Mouse (Mus musculus) retina, embryonic 14.5 days (tissue): Measurements from ENCODE around the gene H2-Q2.
"Not testable (repeated sequence)": the region's sequence is repeated elsewhere in the genome, so short reads cannot be mapped to it uniquely, and the experiment has no call there.

Source experiments
- DNase-seq: peaks from one replicate; pipeline ENCODE4 v3.0.0-alpha.2; 2015; ENCODE audit warnings: low spot score

The H2-Q2 gene

DNA sequence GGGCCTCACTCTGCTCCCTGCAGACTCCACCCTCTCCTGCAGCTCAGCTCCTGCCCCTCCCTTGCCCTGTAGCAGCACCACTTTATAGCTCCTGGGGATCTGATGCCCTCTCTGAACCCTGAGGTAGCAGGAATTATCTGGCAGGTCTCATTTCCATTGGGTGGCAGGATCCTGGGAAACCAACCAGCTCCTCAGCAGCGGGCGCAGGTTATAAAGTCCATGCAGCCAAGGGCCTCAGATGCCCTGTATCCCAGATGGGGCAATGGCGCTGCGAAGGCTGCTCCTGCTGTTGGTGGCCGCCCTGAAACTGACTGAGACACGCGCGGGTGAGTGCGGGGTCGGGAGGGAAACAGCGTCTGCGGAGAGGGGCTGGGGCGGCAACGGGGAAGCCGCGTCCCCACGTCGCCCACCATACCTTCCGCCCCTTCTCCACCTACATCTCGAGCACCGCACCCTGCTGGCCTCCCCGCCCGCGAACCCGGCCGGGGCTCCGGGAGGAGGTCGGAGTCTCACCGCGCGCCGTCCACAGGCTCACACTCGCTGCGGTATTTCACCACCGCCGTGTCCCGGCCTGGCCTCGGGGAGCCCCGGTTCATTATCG is at the start of gene H2-Q2:
Gene H2-Q2 (plus strand): TSS at position 172 of the 601 bp plus-strand sequence.
- DNase-seq, result no peak

- DNase-seq, result peak; percentile 89
Observed at GRCm38 (mm10) chr17:35295796-35296195, 46.2 kb upstream of the H2-Q2 start.

- not testable (repeated sequence) for DNase-seq
Observed at GRCm38 (mm10) chr17:35300261-35300945, 41.6 kb upstream of the H2-Q2 start.

- DNase-seq, result peak; percentile 97
Observed at GRCm38 (mm10) chr17:35301645-35302258, 40.3 kb upstream of the H2-Q2 start.

- DNase-seq, result no peak
Observed at GRCm38 (mm10) chr17:35303271-35303670, 38.8 kb upstream of the H2-Q2 start.

DNA sequence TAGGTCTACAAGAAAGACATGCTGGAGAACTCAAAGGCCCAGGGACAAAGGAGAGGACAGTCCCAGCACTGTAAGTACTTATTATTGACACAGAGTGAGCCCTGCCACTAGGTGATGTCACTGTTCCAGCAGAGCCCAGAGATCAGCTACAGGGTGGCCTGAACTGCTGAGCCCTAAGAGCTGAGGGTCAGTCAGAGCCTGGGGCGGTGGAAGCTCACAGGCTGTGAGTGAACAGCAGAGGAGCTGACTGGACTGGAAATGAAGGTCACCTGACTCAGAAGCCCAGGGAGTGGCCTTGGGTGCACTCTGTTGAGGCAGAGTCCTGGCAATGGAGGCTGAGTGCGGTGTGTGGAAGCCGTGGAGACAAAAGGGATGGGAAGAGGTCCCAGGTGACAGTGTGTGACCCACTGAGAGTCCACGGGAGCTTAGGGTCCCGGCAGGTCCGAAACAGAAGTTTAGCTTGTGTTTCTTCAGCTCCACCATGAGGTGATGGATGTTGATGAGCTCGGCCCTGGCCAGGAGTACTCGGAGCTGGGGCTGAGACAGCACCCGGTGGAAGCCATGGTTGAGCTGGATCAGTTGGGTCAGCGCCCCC is 38.2 kb upstream of the H2-Q2 start:
- no peak for DNase-seq

DNA sequence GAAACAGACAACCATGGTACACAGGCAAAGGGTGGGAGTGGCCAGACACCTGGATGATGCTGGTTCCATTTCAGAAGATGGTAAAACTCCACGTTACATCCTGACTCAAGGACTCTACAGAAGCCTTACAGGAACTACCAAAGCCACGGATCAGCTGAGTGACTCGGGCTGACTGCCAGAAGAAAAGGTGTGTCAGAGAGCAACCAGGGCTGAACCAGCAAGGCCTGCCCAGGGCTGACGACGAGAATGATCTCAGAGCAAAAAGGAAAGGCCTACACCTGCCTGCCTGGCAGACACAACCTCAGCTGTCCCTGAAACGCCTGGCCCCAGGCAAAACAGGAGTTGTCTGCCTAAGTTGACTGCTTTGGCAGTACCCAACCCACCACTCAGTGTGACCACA is 37.6 kb upstream of the H2-Q2 start:
- DNase-seq, result no peak

GRCm38 (mm10) chr17:35304921-35305320 is 37.1 kb upstream of the H2-Q2 start:
- DNase-seq, result not testable (repeated sequence)

DNA sequence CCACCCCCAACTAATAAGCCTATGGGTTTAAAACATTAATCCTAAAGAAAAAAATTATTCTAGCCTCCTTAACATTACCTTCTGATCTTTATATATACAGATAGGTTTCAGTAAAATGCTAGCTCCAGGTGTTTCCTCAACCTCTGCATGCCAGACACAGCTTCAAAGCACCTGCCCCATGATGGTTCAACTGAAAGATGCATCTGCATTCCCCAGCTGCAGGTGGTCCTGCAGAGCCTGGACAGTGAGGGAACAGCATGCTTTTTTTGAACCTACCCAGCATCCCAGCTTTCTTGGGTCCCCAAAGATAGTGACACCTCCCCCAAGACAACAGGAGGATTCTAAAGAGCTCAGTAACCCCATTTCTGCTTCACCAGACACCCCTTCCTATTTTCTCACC is 23.4 kb upstream of the H2-Q2 start:
- no peak for DNase-seq

DNA sequence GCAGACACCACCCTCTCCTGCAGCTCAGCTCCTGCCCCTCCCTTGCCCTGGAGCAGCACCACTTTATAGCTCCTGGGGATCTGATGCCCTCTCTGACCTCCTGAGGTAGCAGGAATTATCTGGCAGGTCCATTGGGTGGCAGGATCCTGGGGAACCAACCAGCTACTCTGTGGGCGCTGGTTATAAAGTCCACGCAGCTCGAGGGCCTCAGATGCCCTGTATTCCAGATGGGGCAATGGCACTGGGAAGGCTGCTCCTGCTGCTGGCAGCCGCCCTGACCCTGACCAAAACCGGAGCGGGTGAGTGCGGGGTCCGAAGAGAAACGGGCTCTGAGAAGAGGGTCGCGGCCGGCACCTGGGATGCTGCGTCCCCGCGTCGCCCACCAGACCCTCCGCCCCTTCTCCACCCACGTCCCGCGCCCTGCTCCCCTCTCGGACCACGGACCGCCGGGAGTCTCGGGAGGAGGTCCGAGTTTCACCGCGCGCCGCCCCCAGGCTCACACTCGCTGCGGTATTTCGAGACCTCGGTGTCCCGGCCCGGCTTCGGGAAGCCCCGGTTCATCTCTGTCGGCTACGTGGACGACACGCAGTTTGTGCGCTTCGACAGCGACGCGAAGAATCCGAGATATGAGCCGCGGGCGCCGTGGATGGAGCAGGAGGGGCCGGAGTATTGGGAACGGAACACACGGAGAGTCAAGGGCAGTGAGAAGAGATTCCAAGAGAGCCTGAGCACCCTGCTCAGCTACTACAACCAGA is 21.5 kb upstream of the H2-Q2 start, which contains the start of gene H2-Q1:
Gene H2-Q1 (plus strand): TSS at position 79 of the 755 bp plus-strand sequence.
- no peak for DNase-seq

- peak; percentile 47 for DNase-seq
Observed at GRCm38 (mm10) chr17:35325124-35325523, 16.9 kb upstream of the H2-Q2 start.

- not testable (repeated sequence) for DNase-seq
Observed at GRCm38 (mm10) chr17:35326000-35326399, 16.0 kb upstream of the H2-Q2 start.

DNA sequence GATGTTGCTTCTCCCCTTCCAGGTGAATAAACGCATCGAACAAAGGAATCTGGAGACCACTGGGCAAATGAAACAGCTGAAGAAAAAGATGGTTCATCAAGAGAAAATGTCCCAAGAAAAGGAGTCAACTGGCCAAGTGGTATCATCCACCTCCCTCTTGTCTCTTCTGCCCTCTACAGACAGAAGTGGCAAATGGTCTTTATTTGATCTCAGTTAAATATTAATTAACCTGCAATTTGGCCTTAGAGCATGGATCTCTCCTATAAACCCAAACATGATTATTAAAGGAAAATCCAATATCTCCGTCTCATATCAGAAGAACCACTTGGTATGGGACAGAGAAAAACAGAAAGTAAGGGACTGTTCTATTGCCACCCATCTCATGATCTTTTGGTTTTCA is 12.3 kb upstream of the H2-Q2 start:
- DNase-seq, result not testable (repeated sequence)

DNA sequence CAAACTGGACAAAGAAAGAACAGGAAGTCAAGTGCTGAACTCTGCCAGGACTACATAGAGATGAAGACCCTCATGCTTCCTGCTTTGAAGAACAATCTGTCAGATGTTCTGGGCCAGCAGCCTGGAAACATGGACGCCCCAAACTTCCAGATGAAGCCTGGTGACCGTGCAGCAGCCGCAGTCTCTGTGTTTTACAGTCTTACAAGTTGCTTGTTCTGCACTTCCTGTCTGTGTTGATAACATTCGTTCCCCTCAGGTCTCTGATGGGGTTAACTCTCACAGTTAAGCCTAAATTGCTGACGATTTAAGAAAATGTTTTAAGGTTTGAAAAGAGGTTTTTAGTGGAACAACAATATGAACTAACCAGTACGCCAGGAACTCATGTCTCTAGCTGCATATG is 10.5 kb upstream of the H2-Q2 start:
- DNase-seq, result not testable (repeated sequence)

GRCm38 (mm10) chr17:35342711-35343476 is 852 bp downstream of the H2-Q2 start:
- DNase-seq, result no peak

DNA sequence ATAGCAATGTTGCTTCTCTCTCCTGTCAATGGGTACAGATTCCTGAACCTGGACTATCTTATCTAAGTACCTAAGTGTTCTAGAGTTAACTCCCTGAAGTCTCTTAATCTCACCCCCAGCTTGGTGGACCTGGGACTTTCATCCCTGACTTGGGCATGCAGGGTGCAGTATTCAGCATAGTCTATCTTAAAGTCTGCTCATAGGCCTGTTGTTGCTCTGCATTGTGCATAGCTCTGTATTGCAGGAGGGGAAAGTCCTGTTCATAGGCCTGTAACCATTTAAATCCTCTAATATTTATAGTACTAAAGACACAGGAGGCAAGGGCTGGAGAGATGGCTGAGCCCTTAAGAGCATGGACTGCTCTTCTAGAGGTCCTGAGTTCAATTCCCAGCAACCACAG is 5.6 kb downstream of the H2-Q2 start:
- not testable (repeated sequence) for DNase-seq

- DNase-seq, result not testable (repeated sequence)
Observed at GRCm38 (mm10) chr17:35353275-35353674, 11.2 kb downstream of the H2-Q2 start.

DNA sequence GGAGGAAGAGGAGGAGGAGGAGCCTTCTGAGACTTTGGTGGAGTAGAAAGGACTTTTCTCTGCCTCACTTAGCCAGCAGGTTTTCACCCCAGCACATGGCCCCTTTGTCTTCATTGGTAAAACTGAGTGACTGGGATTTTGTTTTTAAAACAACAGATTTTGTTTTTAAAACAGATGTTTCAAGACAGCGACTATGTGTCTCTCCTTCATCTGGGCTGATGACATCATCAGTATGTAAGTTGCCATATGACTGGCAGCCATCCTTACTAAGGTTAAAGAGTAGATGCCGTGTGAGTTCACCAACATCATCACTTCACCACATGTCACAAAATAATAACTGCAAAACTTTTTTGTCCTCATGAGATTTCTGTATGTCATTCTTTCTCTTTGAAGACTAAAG is 12.0 kb downstream of the H2-Q2 start:
- DNase-seq, result no peak

- no peak for DNase-seq
Observed at GRCm38 (mm10) chr17:35357086-35357485, 15.0 kb downstream of the H2-Q2 start.

DNA sequence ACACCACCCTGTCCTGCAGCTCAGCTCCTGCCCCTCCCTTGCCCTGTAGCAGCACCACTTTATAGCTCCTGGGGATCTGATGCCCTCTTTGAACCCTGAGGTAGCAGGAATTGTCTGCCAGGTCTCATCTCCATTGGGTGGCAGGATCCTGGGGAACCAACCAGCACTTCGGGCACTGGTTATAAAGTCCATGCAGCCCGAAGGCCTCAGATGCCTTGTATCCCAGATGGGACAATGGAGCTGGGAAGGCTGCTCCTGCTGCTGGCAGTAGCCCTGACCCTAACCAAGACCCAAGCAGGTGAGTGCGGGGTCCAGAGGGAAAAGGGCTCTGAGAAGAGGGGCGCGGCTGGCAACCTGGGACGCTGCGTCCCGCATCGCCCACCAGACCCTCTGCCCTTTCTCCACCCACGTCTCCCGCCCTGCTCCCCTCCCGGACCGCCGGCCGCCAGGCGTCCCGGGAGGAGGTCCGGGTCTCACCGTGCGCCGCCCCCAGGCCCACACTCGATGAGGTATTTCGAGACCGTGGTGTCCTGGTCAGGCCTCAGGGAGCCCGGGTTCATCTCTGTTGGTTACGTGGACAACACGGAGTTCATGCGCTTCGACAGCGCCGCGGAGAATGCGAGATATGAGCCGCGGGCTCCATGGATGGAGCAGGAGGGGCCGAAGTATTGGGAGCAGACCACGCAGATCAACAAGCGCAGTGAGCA is 16.9 kb downstream of the H2-Q2 start:
- no peak for DNase-seq

- no peak for DNase-seq
Observed at GRCm38 (mm10) chr17:35359470-35359862, 17.4 kb downstream of the H2-Q2 start.
